13 mouse cellular contexts compared by ENCODE assay signal in the genomic region with DNA sequence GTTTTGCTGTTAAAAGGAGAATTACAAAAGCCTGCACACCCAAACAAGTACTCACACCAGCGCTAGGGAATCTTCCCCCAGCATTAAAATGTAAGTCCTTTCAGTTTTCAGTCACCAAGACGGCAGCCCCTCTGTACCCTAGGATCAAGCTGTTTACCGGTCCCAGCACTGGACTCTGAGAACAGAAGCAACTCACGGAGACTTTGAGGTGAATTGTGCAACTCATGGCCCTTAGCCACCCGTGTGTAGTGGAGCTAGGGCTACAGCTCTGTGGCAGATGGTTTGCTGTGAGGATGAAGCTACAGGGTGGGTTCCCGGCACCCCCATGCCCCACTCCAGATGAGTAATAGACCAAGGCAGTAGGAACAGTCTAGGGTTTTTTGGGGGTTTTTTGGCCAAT.
"Had no signal": no experiment of that assay in that cellular context is flagged by ENCODE, and none has a peak within 500 bp of the region (broad histone marks: within the 10 kb centered on the region; RNA-seq: fewer than 3 reads in every experiment).

No protein-coding gene starts in this region.

- H3K36me3 ChIP-seq: neural tube, embryonic 12.5 days had no signal

- H3K9ac ChIP-seq: liver, embryonic 14.5 days; neural tube, embryonic 12.5 days had no signal

- H3K4me3 ChIP-seq: left cerebral cortex, adult 2 months; limb, embryonic 10.5 days; neural tube, embryonic 12.5 days had no signal

- ATAC-seq: lung, postnatal 0 days had no signal

- H3K4me2 ChIP-seq: neural tube, embryonic 12.5 days had no signal

- DNase-seq: kidney, adult 18-20 months; kidney, postnatal 10 days; kidney, postnatal 4 days; lung, adult 2 months; lung, postnatal 36 days; thymus, adult 2 months; thymus, postnatal 25 days had no signal

- H3K9me3 ChIP-seq: limb, embryonic 10.5 days; neural tube, embryonic 12.5 days had no signal

- H3K27ac ChIP-seq: left cerebral cortex, adult 2 months; limb, embryonic 10.5 days; liver, embryonic 14.5 days; neural tube, embryonic 12.5 days; stomach, postnatal 0 days had no signal

- H3K27me3 ChIP-seq: neural tube, embryonic 12.5 days had no signal
